Mouse (Mus musculus) regulatory T cell (primary cell): ENCODE results near the gene Tsen2.

Experiments used
- in situ Hi-C: fragments of 300-600 bp; cut with MboI, MseI; formaldehyde crosslinking; loops from one replicate; pipeline ENCODE4 v1.15.1; 2025; ENCODE audit warnings: high pct_unique_total_duplicates

Gene Tsen2

GRCm38 (mm10) chr6:115538645-115539429 is 5.6 kb upstream of the Tsen2 start:
- in situ Hi-C loops: loop anchor here (5.0 kb wide), 2 partner anchors 57 to 302 kb away; no protein-coding TSS in a partner anchor

- in situ Hi-C loops: no loop called here
These were observed 2.7 kb upstream of the Tsen2 start for GRCm38 (mm10) chr6:115541676-115542275.

- in situ Hi-C loops: no loop called here
These were observed 2.1 kb upstream of the Tsen2 start for GRCm38 (mm10) chr6:115542341-115542740.

- in situ Hi-C loops: no loop called here
These were observed 1.8 kb downstream of the Tsen2 start for GRCm38 (mm10) chr6:115546276-115546675.

GRCm38 (mm10) chr6:115555485-115555884 is 11.0 kb downstream of the Tsen2 start:
- in situ Hi-C loops: no loop called here

GRCm38 (mm10) chr6:115558176-115558575 is 13.7 kb downstream of the Tsen2 start:
- in situ Hi-C loops: no loop called here

- in situ Hi-C loops: no loop called here
These were observed 15.5 kb downstream of the Tsen2 start for GRCm38 (mm10) chr6:115559651-115560632.

- in situ Hi-C loops: no loop called here
These were observed 21.1 kb downstream of the Tsen2 start for GRCm38 (mm10) chr6:115565479-115566045.

- in situ Hi-C loops: no loop called here
These were observed 29.7 kb downstream of the Tsen2 start for GRCm38 (mm10) chr6:115574171-115574570.

- in situ Hi-C loops: no loop called here
These were observed 32.9 kb downstream of the Tsen2 start for GRCm38 (mm10) chr6:115577407-115577806.

GRCm38 (mm10) chr6:115577941-115578340 is 33.5 kb downstream of the Tsen2 start:
- in situ Hi-C loops: no loop called here

GRCm38 (mm10) chr6:115580810-115581209 is 36.3 kb downstream of the Tsen2 start:
- in situ Hi-C loops: no loop called here

- in situ Hi-C loops: no loop called here
These were observed 38.1 kb downstream of the Tsen2 start for GRCm38 (mm10) chr6:115582328-115583115.

- in situ Hi-C loops: no loop called here
These were observed 39.1 kb downstream of the Tsen2 start for GRCm38 (mm10) chr6:115583430-115584125.

GRCm38 (mm10) chr6:115584176-115584575 is 39.7 kb downstream of the Tsen2 start:
- in situ Hi-C loops: no loop called here

- in situ Hi-C loops: no loop called here
These were observed 41.9 kb downstream of the Tsen2 start for GRCm38 (mm10) chr6:115586321-115586720.

GRCm38 (mm10) chr6:115591692-115592359 is 47.4 kb downstream of the Tsen2 start:
- in situ Hi-C loops: no loop called here

GRCm38 (mm10) chr6:115592458-115592857 is 48.0 kb downstream of the Tsen2 start, which contains the start of gene Mkrn2os:
TSS of gene Mkrn2os (minus strand) at chr6:115592576.
- in situ Hi-C loops: no loop called here

GRCm38 (mm10) chr6:115593252-115593651 is 48.8 kb downstream of the Tsen2 start:
- in situ Hi-C loops: no loop called here
